Mouse (Mus musculus) megakaryocyte, adult 5-6 weeks (primary cell): ENCODE data around the gene Tex2. TPM values are rescaled to one million over a fixed set of nuclear protein-coding genes. Genes with fewer than 3 reads are reported as not detected.
A peak's percentile ranks its signal among the peaks of the same experiment; 100 is the strongest.
"Not testable (repeated sequence)": the region's sequence is repeated elsewhere in the genome, so short reads cannot be mapped to it uniquely, and the experiment has no call there.

Source experiments
- ATAC-seq: 2 replicates; pipeline ENCODE4 v1.8.0; 2016; ENCODE audit warnings: mild to moderate bottlenecking, inconsistent platforms; ENCODE audit not compliant: poor library complexity, severe bottlenecking
- total RNA-seq, 2 experiments: library from RNA; stranded (forward) in 1 of 2; stranded (reverse) in 1 of 2; fragments of 153-499, 151-499 nt in 1 of 2; fragments of 221-1000, 200-1000 nt in 1 of 2; gene quantifications; 2 replicates each; pipeline versions ENCODE4 v1.2.3 to v1.2.4; 2015 to 2017

Tex2 gene
- total RNA-seq, 2 experiments from 2014 or later = 27.4 to 39.8 TPM

GRCm38 (mm10) chr11:106580468-106580867, 32.8 kb downstream of the Tex2 start:
- ATAC-seq = no peak

DNA sequence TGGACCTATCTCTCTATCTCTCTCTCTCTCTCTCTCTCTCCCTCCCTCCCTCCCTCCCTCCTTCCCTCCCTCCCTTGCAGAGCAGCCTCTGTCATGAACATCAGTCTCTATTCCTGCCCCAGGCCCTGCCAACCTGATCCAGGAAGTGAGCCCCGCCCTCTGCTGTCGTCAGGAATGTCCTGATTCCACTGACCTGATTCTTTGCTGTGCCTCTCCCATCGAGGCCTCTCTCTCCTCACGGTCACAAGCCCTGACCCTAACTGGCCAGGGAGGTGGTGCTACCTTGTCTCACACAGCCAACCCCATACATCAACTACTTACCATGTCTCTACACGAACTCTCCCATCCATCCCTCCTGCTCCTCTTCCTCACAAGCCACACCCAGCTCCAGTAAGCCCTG, 33.3 kb downstream of the Tex2 start:
- ATAC-seq = no peak

DNA sequence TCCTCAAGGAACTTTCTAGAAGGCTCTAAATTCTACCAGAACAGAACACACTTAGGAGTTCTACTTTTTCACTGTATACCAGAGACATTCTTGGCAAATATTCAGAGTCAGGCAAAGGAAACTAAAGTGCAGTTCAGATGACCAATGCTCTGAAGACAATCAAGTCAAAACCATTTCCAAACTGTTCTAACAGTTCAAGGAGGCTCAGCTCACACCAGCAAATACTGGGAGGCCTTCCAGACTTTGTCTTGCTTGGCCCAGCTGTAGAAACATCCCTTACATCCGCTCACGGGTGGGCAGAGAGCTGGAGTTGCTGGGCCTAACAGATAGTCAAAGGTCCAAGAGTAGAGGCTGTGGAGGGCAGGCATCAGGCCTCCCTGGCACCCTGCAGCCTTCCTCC, 34.1 kb downstream of the Tex2 start:
- no peak for ATAC-seq

GRCm38 (mm10) chr11:106577624-106578355, 35.4 kb downstream of the Tex2 start:
- ATAC-seq = not testable (repeated sequence)

DNA sequence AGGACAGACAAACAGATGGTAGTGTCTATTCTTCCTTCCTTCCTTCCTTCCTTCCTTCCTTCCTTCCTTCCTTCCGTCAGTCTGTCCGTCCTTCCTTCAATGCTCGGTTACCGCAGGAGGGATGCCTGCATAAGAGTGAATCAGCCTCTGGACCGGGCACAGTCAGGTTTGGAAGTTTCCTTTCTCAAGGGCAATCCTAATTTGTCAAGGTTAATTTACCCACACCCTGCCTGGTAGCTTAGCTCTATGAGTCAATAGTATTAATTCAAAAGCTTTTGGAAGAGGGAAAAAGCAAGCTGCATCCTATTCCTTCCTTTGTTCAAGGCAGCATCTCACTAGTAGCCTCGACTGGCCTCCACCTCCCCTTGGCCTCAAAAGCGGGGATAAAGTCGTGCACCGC, 38.8 kb downstream of the Tex2 start:
- ATAC-seq = no peak

DNA sequence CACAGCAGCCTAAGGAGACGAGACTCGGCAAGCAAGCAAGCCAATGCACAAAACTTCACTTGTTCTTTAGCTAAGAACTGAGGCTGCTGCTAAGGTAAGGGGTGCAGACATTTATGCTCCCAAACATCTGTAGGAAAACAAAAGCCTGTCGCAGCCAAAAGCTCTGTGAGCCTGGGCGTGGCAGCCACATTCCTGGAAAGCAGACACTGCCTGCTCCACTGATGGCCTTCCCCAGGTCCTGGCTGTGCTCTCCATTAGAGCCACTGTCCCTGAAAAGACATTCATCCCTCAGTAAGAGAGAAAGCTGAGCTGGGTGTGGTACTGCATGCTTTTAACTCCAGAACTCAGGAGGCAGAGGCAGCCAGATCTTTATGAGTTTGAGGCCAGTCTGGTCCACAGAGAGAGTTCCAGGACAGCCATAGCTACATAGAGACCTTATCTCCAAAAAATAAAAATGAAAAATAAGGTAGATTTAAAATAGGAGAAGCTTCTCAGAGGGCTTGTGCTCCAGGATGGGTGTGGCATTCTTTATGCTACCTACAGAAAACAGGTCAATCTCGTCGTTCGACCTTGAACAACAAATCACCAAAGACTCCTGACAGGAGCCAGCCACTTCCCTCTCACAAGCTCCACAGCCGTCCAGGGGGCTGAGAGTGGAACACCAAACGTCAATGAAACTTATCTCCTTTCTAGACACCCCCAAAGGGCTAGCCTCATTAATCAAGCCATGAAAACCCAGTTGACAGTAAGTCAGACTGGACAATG, 39.6 kb downstream of the Tex2 start:
- ATAC-seq = no peak

- ATAC-seq = no peak
Observed at GRCm38 (mm10) chr11:106572958-106573357, 40.3 kb downstream of the Tex2 start.

- ATAC-seq = peak; percentile 31; the same call in 1 of the 2 replicates
Observed at GRCm38 (mm10) chr11:106572020-106572782, 41.0 kb downstream of the Tex2 start.

- ATAC-seq = peak; percentile 82
Observed at GRCm38 (mm10) chr11:106571026-106571983, 41.9 kb downstream of the Tex2 start.

DNA sequence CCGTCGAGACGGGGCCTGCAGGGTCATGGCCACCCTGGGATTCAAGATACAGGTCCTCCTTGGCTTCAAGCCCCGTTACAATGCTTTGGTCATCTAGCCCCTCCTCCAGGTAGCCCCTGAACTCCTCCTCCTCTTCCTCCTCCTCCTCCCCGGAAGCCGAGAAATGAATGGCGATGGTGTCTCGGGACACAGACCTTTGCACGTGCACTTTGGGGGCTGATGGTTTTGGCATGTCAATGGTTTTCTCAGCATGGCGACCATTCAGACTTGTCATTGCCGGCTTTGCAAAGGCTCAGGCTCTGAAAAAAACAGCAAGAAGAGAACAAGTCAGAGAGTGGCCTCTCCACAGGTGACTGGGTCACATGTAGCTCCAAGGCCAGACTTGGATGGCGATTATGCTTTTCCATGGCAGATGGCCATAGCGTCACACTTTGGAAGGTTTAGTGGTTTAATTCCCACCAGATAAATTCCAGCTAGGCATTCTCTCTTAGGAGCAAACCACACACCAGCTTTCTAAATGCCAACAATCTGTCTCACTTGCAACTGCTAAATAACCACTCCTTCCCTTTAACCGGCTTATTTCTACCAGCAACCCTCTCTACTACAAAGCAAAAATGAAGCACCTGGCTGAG, 44.8 kb downstream of the Tex2 start:
- ATAC-seq = no peak

DNA sequence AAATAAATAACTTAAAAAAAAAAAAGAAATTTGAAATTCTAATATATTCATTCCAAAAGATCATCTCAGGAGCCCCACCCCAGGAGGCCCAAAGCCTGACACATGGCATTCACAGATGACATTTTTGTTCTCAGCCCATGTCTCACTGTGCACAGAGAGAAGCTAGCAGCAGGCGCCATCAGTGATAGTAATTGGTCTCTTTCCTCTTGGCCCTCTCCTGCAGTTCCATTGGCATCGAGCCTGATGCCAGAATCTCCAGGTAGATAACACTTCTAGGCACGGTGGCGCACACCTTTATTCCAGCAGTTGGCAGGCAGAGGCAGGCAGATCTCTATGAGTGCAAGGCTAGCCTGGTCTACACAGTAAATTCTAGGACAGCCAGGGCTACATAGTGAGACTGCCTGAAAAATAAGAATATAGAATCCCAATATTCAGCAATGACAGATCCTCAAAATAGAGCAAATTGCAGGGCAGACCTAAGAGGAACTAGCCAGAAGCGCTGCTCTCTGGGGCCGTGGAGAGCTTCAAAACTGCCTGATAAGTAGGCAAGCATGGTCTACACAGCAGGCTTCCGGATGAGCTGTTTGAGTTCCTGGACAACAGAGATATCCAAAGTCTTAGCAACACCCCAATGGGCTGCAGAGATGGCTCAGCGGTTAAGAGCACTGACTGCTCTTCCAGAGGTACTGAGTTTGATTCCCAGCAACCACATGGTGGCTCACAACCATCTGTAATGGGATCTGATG, 47.0 kb downstream of the Tex2 start:
- no peak for ATAC-seq

- ATAC-seq = peak; percentile 49
Observed at GRCm38 (mm10) chr11:106564261-106564660, 49.0 kb downstream of the Tex2 start.

DNA sequence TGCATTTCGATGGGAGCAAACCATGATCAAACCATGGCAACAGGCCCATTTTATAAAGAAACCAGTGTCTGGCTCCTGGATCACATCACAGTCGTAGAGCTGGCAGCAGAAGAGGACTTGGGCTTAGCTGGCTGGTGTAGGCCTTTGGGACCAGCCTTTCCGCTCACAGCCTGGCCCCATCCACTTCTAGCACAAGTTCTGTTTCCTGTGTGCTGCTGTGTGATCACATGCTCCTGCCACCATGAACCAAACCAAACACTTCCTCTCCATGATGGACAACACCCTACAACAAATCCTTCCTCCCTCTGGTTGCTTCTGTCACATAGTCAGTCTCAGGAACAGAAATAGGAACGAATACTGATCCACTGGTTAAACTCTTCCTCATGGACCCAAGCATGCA, 50.5 kb downstream of the Tex2 start:
- ATAC-seq = peak; percentile 85

GRCm38 (mm10) chr11:106559773-106560172, 53.5 kb downstream of the Tex2 start:
- ATAC-seq = no peak

DNA sequence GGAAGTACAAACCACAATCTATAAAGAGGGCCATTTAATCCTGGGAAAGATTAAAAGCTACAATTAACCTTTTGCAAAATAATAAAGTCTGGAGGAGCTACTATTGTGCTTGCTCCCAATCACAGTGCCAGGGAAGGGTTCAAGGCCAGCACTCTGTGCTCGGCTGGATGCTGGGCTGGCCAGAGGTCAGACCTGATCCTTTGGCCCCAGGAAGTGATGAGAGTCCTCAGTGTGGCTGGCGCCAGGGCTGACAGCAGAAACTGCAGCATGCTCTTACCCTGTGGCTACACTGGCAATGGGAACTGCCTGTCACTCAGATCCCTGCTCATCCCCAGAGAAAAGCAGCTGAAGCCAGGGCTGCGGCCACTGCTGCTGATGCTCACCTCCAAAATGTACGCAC, 55.2 kb downstream of the Tex2 start:
- no peak for ATAC-seq

DNA sequence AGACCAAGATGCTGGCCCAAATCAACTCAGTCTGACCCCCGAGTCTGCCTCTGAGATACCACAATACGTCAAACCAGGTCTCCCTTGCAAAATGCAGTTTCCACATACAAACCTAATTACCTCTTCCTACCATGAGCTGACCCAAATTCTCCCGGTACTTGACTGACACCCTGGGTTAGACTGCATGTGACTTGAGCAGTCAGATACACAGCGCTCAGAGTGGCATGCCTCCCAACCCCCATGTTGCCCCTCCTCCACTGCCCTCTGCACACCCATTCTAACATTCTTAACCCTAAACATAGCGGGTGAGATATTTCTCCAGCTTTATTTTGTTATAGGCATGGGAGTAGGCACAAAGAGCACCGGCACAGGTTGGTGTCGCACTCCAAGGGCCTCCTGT, 55.8 kb downstream of the Tex2 start:
- ATAC-seq = no peak

DNA sequence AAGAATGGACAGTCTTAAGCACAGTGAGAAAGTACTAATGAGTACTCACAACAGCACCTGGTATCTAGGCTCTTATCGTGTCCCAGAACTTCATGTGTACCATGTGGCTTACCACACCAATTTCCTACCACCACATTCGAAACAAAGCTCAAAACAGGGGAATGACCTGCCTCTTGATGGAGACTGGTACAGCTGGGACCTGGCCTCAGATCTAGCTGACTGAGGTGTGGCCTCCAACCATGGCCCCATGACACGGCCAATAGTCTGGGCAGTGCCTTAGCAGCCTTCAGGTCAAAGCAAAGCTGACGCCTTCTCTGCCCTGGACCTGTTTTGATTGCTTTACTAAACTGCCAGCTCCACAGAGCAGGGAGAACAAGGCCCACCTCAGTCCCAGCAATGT, 56.5 kb downstream of the Tex2 start:
- no peak for ATAC-seq

- 0 out of 2 replicates have a peak, but pooled peaks have one; percentile 27 for ATAC-seq
Observed at GRCm38 (mm10) chr11:106555805-106556615, 57.2 kb downstream of the Tex2 start.
